Mouse (Mus musculus) central nervous system, embryonic 11.5 days (tissue): ENCODE measurements around the gene Hic1. TPM values are rescaled to one million over a fixed set of nuclear protein-coding genes. Genes with fewer than 3 reads are reported as not detected.

ENCODE experiments used
- polyA plus RNA-seq: library from polyadenylated mRNA; depleted of rRNA; stranded (reverse); fragments of >200 nt; gene quantifications from 2 replicates; pipeline ENCODE4 v1.2.3, GENCODE M21; 2012; rRNA removed

Gene Hic1
- 3.9 and 22.3 TPM in 2 replicates for polyA plus RNA-seq

GRCm38 (mm10) chr11:75169405-75170080 is at the start of gene Hic1:
Hic1 (minus strand) TSS chr11:75169519.

GRCm38 (mm10) chr11:75193256-75194071 is 24.1 kb upstream of the Hic1 start, which contains the start of gene Rtn4rl1:
Rtn4rl1 (plus strand) TSS chr11:75193783.

GRCm38 (mm10) chr11:75190905-75191441 is 21.7 kb upstream of the Hic1 start, which contains the start of gene Dph1:
Dph1 (minus strand) TSS chr11:75191241.

GRCm38 (mm10) chr11:75178672-75179208 is 9.4 kb upstream of the Hic1 start, which contains the start of gene Ovca2:
Ovca2 (minus strand) TSS chr11:75178835.

Other genes with a start within 250 kb of the Hic1 start
- 32.3 and 36.0 TPM in 2 replicates for gene Smg6, start 243.7 kb downstream of the Hic1 start, polyA plus RNA-seq
- gene Srr, start 243.6 kb downstream of the Hic1 start, polyA plus RNA-seq = 16.3 and 22.2 TPM in 2 replicates
- gene Ovca2, start 9.3 kb upstream of the Hic1 start, polyA plus RNA-seq = 19.5 and 28.2 TPM in 2 replicates
- gene Dph1, start 21.7 kb upstream of the Hic1 start, polyA plus RNA-seq = 13.3 and 21.3 TPM in 2 replicates
- 2.6 and 3.0 TPM in 2 replicates for gene Rtn4rl1, start 24.3 kb upstream of the Hic1 start, polyA plus RNA-seq
- 74.6 and 89.8 TPM in 2 replicates for gene Rpa1, start 178.8 kb upstream of the Hic1 start, polyA plus RNA-seq
- 7.7 and 8.6 TPM in 2 replicates for gene Smyd4, start 178.9 kb upstream of the Hic1 start, polyA plus RNA-seq